Mouse (Mus musculus) cerebellum, adult 11-12 months (tissue): ENCODE data around the gene Ermard.

Experiments
- DNase-seq: peaks from one replicate; pipeline ENCODE4 v3.0.0; 2022

The Ermard gene

GRCm38 (mm10) chr17:15130288-15130656, 89.3 kb downstream of the Ermard start:
- DNase-seq, result no peak

- DNase-seq, result no peak
These were observed 94.1 kb downstream of the Ermard start for GRCm38 (mm10) chr17:15134905-15135669.

DNA sequence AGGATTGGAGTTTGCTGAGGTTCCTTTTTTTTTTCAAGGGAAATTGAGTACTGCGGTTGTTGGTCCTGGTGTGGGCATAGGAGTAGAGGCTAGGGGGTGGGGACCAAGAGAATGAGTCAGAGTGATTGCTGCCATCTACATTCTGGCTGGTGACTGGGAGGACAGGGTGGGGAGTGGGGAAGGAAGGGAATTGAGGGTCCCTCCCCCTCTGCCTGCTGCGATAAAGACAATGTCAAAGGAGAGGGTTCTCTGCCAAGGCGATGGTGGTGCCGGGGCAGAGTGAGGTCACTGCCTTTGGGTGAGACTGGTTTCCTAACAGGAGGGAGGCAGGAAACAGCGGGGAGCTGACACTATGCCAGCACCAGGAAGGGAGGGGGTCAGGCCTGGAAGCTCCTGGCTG, 96.4 kb downstream of the Ermard start:
- DNase-seq, result no peak
